Mouse (Mus musculus) spleen, postnatal 4 days (tissue): ENCODE measurements at regions not wholly inside any gene's neighbourhood (a gene's known extent, or its start where the extent isn't known, plus 50 kb on each side); places are given as distances from the start of the nearest gene placed in this dataset.
A peak's percentile ranks its signal among the peaks of the same experiment; 100 is the strongest.
"Not testable (repeated sequence)": the region's sequence is repeated elsewhere in the genome, so short reads cannot be mapped to it uniquely, and the experiment has no call there.

Experiments used
- DNase-seq, 2 experiments: peaks; one replicate each; pipeline ENCODE4 v3.0.0; 2022; ENCODE audit warnings: low spot score in 2 of 2

DNA sequence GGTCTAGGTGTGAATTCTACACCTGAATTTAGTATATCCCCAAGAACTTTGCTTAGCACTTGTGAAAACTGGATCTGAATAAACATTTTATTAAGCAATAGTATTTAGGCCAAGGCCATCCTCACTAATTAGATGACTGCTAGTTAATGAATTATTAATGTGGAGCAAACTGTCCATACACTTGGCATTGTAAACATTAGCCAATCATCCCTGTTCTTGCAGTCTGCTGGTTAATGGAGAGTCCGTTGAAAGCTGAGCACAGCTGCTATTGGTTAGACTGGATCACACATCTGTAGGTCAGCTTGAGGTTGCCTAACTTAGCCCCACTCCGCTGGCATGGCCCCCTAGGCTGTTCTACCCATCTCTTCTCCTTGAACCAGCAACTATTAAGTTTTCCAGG is 826.2 kb upstream of the 4930452B06Rik start:
- DNase-seq: no peak

DNA sequence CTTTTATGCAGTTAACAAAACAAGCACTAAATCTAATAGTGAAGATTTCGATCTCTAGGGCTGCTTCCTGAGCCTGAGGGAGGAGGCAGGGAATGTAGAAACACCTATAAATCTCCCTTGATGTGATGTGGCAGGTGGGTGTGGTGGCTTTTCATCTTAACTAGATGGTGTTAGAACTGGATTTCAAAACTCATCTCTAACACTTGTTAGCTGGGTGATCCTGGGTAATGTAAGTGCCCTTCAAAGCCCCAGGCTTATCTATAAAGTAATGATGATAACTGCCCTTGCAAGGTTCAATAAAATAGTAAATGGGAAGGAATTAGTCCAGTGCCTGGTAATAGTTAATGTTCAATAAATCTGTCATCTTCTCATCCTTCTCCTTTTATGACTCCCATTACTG is 822.5 kb upstream of the 4930452B06Rik start:
- DNase-seq: no peak

GRCm38 (mm10) chr14:9478981-9479380 is 812.9 kb upstream of the 4930452B06Rik start:
- no peak for DNase-seq

DNA sequence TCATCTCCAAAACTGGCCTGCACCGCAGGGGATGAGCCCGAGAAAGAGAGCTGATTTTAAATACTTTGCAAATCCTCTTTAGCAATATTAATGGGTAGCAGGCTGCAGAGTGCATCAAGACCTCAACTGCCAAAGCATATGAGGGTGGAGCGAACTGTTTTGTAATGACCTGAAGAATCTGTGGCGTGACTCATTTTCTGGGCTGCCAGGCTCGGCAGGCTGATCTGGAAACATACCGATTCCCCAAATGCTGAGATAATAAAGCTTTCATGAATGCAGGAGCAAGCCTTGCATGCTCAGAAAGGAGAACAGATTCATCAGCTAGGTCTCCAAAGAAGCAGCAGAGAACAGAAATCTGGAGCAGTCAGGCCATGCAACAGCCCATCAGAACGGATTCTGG is 809.1 kb upstream of the 4930452B06Rik start:
- DNase-seq: no peak

GRCm38 (mm10) chr14:9469686-9470085 is 803.6 kb upstream of the 4930452B06Rik start:
- DNase-seq: no peak

DNA sequence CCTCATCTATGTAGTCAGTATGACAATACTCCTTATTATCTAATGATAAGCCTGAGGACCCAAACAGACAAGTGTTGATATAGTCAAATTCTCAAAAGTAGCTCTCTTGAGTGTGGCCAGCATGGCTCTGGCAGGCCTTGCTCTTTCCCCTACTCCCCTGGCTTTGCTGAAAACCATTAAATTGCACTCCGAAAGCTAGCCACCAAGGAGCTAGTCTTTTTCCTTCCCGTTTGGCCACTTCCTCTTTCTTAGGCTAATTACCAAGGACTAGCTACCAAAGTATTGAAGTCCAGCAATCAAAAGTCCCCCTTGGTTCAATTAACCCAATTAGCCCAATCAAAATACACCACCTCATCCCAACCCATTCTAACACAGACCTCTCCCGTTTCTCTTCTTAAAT is 802.6 kb upstream of the 4930452B06Rik start:
- DNase-seq: no peak

DNA sequence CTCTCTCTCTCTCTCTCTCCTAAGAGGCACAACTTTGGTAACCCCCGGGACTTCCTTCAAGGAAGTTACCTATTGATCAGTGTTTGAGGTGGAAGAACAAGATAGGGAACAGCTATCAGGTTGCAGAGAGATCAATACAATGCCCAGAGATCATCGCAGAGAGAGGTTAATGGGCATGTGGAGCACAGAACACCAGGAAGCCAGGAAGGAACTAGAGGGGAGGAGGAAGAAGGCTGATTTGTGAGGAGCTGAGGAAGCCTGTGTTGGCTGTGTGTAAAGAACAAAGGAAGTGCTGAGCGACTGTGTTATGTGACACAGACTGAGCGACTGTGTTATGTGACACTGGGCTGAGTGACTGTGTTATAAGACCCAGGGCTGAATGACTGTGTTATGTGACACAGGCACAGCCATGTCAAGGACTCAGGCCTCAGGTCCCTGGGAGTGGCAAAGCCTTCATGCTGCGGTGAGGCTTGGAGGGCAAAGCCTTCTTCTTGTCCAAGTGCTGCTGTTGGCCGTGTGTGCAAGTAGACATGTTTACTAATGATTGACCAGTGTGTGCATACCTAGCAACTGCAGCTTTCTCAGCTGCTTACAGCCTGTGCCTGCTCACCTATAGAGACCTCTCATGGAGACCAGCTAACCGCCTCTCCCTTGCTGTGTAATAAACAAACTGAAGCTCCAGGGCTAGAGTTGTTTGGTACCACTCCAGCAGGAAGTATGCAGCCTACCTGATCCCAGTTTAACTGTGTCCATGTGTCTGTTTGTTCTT is 801.8 kb upstream of the 4930452B06Rik start:
- DNase-seq: no peak

GRCm38 (mm10) chr14:9460006-9460405 is 794.0 kb upstream of the 4930452B06Rik start:
- no peak for DNase-seq

DNA sequence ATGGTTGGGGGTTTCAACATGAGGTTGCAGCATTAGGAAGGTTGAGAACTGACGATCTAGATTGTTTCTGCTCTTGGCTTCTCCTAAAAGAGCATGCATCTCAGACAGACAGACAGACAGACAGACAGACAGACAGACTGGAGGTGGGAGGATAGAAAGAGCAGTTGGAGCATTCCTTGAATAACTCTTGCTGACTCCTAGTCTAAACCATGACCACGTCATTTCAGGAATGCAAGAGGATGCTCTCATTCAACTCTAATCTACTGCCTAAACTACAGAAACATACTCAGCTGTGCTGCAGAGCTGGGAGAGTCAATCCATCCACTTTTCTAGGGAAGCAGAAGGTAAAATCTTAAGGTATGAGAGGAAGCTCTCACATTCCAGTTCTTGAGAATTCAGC is 792.8 kb upstream of the 4930452B06Rik start:
- DNase-seq: no peak

GRCm38 (mm10) chr14:9457801-9458495 is 791.9 kb upstream of the 4930452B06Rik start:
- no peak for DNase-seq

- DNase-seq: no peak
Measured at GRCm38 (mm10) chr14:9455986-9456385, 789.9 kb upstream of the 4930452B06Rik start.

DNA sequence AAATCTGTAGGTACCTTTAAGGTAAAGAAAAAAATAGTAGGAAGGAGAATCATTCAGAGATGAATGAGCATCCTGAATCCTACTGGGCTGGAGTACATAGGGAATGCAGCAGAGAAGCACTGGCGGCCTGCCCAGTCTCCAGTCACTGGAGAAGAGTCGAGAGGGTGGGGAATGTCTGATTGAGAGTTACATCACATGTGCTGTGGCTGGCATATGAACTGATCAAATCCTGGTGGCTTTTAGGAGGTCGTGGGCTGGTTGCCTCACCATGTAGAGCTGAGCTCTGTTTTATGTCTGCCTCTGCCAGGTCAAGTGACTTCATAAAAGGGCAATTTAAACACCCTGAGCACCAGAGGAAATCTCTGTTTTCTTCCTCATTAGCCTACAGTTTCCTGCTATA is 783.9 kb upstream of the 4930452B06Rik start:
- DNase-seq: no peak

- DNase-seq: no peak
Measured at GRCm38 (mm10) chr14:9437896-9438295, 771.9 kb upstream of the 4930452B06Rik start.

DNA sequence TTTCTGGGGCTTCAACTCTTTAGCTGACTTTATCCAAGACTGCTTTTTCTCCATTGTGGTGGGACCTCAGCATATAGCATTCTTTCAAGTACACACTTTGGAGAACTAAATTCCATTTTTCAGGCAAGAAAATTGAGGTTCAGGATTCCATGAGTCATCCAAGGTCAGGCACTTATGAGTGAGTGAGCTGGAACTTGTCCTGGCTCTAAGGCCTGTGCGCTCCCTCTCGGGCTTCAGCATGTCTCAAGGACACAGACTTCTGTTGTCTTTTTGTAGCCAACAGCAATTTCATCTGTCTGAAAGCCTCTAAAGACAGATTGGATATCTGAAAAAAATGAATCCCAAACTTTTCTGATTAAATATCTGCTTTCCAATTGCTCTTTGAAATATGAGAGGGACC is 769.1 kb upstream of the 4930452B06Rik start:
- no peak for DNase-seq

- DNase-seq: no peak
Measured at GRCm38 (mm10) chr14:9433081-9433590, 767.1 kb upstream of the 4930452B06Rik start.

DNA sequence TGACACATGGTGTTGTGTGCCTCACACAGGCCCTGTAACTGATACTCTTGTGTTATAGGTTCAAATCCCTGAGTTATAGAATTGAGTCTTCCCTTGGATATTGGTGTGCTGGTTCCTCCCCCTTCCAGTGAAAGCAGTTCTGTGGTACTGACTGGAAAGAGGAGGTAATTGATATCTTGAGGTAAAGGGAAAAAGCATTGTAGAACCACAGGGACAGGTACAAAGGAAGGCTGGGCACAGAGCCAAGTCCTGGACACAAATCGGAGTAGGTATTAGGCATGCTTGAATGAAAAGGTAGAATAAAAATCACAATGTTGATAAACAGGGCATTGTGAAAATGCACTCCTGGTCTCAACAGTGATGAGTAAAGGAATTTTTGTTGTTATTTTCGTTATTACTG is 765.8 kb upstream of the 4930452B06Rik start:
- no peak for DNase-seq

DNA sequence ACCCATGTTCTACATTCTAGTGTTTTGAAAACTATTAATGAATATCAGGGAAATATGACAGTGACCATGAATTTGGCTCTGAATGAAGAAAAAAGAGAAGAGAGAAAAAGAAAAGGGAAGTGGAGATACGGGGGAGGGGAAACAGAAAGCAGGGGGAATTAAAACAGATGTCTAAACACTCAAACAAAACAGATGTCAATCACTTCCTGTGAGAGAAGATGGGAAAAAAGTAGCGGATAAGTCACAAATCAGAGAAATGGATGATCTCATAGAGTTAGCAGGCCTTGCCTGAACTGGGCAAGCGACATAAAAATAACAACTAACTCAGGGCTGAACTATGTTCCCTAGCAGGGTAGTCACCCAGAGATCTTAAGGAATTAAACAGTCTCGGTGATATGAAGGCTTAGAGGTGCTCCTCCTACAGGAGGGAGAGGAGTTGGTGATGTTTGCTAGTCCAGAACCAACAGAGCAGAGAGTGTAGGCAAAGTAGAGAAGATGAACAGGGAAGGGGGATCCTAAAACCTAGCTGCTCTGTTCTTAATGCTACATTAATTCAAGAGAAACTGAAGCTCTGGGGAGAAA is 745.9 kb upstream of the 4930452B06Rik start:
- DNase-seq: no peak

DNA sequence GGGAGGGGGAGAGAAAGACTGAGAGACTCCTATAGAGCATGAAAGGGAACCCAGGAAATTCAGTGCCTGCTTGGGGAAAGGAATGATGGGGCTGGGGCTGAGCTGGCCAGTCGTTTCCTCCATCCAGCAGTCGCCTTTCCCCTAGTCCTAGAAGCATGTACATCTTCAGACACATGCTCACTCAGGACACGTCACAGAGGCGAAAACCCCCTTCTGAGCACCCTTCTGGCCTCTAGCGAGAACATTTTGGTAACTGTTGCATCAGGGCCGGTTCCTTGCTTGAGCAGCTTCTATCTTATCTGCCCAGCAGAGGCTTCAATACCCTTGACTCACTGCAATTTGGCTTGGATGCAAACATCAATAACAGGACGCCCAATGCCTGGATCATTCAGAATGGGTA is 737.6 kb upstream of the 4930452B06Rik start:
- no peak for DNase-seq

DNA sequence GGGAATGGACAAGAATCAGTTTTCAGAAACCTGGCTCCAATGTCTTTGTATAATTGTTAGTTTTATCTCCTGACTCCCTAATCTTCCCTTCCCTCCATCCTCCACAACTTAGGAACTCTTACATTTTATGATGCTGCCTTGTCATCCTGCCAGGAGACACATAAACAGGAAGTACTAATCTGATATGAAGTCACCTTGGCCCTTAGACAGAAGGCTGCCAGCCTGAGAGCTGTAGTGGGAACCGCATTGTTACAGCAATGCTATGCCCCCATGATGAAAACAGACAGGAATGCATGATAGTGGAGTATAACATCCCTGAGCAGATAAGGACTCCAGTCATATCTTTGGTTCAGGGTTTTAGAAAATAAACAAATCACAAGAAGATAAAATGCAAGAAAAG is 734.8 kb upstream of the 4930452B06Rik start:
- no peak for DNase-seq

- peak; percentile 33 to 74 for DNase-seq
Measured at GRCm38 (mm10) chr14:9393271-9393771, 727.3 kb upstream of the 4930452B06Rik start.

DNA sequence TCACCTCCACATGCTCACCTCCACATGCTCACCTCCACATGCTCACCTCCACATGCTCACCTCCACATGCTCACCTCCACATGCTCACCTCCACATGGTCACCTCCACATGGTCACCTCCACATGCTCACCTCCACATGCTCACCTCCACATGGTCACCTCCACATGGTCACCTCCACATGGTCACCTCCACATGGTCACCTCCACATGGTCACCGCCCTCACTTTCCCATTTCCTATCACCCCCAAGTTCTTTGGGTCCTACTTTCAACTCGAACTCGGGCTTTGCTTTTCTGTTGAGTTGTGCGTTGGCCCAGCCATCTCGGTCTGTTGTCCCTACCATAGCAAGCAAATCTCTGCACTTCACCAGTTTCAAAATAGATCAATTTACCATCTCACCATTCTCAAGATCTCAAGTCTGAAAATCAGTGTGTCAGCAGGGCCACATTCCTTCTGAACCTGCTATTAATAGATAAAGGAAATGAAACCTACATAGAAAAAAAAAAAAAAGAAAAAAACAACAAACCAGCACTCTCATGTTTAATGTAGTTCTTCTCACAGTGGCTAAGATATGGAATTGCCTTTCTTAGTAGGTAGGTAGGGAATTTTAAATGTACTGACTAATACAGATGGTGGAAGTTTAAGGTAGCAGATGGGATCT is 724.0 kb upstream of the 4930452B06Rik start:
- not testable (repeated sequence) for DNase-seq

- DNase-seq: no peak
Measured at GRCm38 (mm10) chr14:9389180-9389579, 723.1 kb upstream of the 4930452B06Rik start.
